Mouse (Mus musculus) CD4-positive, CD25-positive, alpha-beta regulatory T cell, adult 4 months (primary cell): ENCODE measurements around the gene Pkd1. TPM values are rescaled to one million over a fixed set of nuclear protein-coding genes. Genes with fewer than 3 reads are reported as not detected.

Experiments used
- ATAC-seq: one replicate; pipeline ENCODE4 v1.8.0; 2017
- polyA plus RNA-seq, 2 experiments: library from polyadenylated mRNA; unstranded; fragments of 100-300 nt; shearing (Covaris generic); gene quantifications; one replicate each; pipeline ENCODE4 v1.2.1; 2017

Gene Pkd1
- polyA plus RNA-seq, 2 experiments from 2014 or later = 16.8 to 34.7 TPM

DNA sequence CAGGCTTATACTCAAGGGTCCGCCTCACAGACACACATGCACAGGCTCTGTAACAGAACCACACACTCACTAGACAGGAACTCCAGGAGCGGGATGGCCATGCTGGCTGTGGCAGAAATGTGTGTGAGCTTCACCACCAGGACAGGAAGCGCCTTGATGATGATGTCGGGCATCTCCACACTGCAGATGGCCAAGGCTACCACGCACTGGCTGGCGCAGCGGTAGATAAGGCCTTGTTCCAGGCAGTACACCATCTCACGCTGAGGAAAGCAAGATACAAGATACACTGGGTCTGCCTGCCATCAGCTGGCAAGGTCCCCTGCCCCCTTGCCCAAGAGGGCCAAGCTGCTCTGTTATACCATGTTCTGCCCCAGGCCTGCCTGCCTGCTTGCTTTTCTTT, 59.2 kb downstream of the Pkd1 start:
- ATAC-seq = no peak

- ATAC-seq = no peak
Observed at GRCm38 (mm10) chr17:24610711-24611110, 61.1 kb downstream of the Pkd1 start.

DNA sequence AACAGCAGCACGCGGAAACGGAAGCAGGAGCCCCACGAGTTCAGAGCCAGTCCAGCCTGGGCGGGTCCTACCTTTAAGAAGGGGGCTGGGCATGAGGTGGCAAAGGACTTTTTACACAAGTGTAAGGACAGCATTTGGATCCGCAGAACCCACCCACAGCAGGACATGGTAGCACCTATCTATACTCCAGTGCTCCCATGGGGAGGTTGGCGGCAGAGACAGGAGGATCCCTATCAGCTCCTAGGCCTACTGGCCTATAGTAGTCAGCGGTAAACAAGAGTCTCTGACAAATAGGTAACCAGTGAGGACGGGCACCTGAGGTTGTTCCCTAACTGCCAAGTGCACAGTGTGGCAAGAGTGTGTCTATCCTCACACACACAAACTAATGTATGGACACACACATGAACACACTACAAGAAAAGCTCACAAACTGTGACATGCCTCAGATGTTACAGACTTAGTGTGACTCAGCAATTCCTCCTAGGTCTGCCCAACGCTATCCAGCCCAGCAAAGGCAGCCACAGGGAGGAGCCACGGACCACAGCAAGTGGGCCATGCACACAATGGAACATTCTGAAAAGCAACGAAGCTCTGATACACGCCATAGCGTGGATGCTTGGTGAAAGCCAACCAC, 68.0 kb downstream of the Pkd1 start:
- ATAC-seq = no peak

DNA sequence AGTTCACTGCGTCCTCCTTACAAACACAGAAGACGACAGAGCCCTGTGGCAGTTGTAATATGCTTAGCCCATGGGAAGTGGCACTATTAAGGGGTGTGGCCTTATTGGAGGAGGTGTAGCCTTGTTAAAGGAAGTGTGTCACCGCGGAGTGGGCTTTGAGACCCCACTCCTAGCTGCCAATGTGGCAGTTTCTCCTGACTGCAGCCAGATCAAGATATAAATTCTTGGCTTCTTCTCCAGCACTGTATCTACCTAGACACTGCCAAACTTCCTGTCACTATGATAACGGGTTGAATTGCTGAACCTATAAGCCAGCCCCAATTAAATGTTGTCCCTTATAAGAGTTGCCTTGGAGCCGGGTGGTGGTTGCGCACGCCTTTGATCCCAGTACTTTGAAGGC, 75.8 kb downstream of the Pkd1 start:
- ATAC-seq = no peak

- ATAC-seq = peak; percentile 28
Observed at GRCm38 (mm10) chr17:24628646-24629045, 79.0 kb downstream of the Pkd1 start.

DNA sequence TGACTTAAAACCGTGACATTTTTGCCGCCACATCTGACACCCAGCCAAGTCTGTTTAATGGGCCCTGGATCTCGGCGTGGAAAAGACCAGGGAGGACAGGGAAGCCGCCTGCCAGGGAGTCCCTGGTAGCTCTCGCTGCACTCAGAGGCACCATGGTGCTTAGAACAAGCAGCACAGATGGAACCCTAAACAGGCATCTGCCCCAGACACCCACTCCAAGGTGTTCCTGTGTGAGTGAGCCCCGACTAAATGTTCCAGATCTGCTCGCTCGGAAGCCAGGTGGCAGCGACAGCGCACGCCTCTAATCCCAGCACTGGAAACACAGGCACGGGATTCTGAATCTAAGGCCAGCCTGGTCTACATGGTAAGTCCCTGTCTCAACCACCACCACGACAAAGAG, 80.4 kb downstream of the Pkd1 start:
- ATAC-seq = no peak

DNA sequence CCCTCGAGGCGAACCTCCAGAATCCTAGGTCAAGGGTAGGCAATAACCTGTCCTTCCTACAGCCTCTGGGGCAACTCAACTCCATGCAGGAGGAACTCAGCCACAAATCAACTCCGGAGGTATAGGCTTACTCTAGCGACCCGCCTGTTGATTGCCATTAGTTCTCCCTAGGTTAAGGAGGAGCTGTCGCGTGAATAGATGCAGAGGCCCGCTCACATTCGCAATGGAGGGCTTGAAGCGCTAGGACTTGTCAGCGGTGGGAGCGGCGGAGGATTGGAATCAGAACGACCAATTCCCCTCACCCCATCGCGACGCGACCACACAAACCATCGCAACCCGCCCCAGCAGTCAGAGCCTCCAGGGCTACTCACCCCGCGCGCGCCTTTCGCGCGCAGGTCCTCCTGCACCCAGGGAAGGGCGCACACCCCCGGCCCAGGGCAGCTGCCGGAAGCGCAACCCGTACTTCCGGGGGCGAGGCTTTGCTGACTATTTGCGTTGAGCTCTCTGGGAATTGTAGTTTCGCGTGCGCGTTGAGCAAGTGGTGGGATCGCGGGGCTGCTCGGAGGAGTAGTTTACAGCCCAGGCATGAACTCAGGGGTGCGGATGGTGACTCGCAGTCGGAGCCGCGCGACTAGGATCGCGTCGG, 82.7 kb downstream of the Pkd1 start, which contains the start of the genes Tsc2 and Nthl1:
Gene Tsc2 (minus strand): TSS at position 464 of the 646 bp plus-strand sequence.
Gene Nthl1 (plus strand): TSS at position 514 of the 646 bp plus-strand sequence.
- peak; percentile 97 for ATAC-seq

- ATAC-seq = no peak
Observed at GRCm38 (mm10) chr17:24632813-24633449, 83.3 kb downstream of the Pkd1 start.

DNA sequence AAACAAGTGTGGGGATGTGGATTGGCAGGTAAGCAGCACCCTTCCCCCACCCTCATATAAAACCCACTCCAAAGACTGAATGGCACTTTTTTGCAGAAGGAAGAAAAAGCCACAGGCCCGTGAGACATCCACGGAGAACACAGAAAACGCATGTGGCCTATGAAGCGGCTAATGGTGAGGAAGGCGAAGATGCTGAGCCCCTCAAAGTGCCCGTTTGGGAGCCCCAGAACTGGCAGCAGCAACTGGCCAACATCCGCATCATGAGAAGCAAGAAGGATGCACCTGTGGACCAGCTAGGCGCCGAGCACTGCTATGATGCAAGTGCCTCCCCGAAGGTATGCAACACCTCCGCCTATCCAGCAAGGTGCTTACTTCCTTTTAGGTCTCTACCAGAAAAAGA, 84.2 kb downstream of the Pkd1 start:
- ATAC-seq = no peak

- ATAC-seq = no peak
Observed at GRCm38 (mm10) chr17:24635024-24635423, 85.4 kb downstream of the Pkd1 start.

- ATAC-seq = no peak
Observed at GRCm38 (mm10) chr17:24635694-24636093, 86.1 kb downstream of the Pkd1 start.

DNA sequence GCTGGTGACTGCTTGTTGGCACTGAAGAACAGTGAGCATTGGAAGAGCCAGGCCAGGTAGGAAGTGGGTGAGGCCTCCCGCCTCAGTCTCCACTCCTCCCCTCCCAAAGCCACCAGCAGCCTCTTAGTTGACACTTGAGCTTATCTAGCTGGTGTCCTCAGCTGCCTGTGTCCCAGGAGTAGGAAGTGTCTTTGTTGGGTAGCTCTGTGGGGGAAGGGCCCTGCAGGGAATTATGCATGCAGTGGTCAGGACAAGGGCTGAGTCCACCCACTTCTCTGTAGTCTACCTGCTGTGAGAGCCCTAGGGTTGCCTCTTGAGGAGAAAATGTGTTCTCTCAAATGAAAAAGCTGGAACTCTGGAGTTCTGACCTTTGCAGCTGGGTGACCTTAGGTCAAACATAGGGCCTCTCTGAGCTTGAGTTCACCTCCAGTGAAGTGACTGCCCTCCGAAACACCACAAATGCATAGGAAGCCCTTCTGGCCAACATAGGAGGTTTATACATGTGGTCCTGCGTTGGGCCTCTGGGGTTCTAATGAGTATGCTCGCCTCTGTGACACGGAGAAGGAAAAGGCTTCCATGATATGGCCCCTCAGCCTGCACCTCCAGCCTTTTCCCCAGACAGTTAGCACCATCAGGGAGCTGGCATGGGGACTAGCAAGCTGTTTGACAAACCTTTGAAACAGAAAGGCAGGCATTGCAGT, 87.3 kb downstream of the Pkd1 start:
- ATAC-seq = no peak

DNA sequence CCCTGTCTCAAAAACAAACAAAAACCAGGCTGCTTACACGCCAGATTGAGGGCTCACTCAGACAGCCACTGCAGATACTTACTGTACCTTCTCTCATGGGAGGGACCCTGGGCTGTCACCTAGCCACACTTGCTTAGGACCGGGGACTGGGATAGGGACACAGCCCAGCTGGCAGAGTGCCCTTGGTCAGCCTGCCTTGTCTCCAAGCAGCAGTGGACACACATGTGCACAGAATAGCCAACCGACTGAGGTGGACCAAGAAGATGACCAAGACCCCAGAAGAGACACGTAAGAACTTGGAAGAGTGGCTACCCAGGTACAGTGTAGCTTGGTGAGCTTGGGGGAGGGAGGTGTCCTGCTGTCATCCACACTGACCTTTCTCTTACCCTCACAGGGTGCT, 88.6 kb downstream of the Pkd1 start:
- ATAC-seq = no peak

DNA sequence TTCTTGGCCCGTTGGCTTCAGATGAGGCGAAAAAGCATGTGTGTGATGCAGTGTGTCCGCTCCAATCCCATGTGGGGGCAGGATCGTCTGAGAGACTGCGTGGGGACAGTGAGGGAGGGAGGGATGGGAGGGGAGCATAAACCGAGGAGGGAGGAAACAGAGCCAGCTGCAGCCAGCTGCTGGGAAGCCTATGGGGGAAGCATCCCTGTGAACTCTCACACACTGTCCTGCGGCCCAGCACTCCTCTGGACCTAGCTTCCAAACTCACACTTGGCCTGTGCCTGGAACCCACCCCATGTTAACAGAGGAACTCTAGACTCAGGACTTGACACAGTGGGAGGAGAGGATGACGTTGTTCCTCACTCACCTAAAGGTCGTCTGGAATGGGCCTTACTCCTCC, 89.2 kb downstream of the Pkd1 start:
- ATAC-seq = no peak

GRCm38 (mm10) chr17:24639571-24639988, 89.9 kb downstream of the Pkd1 start:
- ATAC-seq = no peak

DNA sequence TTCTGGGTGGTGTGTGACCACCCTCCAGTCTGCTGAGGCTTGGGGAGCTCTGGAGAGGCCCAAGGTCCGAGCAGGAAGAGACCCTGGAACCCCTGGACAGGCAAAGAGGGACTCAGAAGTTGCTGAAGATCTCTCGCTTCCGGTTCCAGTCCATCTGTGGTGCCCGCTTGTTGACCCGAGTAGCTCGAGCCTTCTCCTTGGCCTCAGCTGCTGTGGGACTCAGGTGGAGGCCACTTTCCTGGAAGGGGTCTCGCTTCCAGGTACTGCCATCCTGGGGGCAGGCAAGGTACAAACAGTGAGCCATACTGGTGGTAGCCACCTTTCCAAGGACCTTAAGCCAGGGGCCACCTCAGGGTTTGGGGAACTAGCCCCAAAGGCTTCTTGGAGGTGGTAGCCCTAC, 90.5 kb downstream of the Pkd1 start:
- no peak for ATAC-seq

DNA sequence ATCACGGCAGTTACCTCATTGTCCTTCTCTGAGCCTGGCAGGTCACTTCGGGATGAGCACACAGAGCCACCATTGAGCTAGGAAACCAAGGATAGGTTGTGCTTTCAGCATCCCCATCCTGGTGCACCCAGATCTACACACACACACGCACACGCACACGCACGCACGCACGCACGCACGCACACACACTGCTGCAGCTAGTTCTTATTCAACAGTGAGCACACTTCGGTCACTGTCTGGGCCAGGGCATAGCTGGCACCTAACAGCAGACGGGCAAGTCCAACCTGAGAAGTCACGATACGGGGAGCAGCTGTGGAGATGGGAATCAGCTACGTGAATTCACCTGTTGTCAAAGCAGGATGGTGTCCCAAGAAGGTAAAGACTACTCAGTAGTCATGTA, 90.9 kb downstream of the Pkd1 start:
- ATAC-seq = no peak

- no peak for ATAC-seq
Observed at GRCm38 (mm10) chr17:24641944-24642343, 92.3 kb downstream of the Pkd1 start.

- no peak for ATAC-seq
Observed at GRCm38 (mm10) chr17:24642791-24643343, 93.2 kb downstream of the Pkd1 start.

- ATAC-seq = no peak
Observed at GRCm38 (mm10) chr17:24644030-24644715, 94.5 kb downstream of the Pkd1 start.

GRCm38 (mm10) chr17:24644875-24645721, 95.5 kb downstream of the Pkd1 start:
- no peak for ATAC-seq
